Mouse (Mus musculus) induced T-regulatory cell, adult 2 months (primary cell): Measurements from ENCODE around the gene Cdh23.

Experiments used
- DNase-seq: peaks from one replicate; pipeline ENCODE4 v3.0.0-alpha.2; 2012; ENCODE audit warnings: low read depth

Gene Cdh23

GRCm38 (mm10) chr10:60708837-60709236, 12.5 kb upstream of the Cdh23 start:
- DNase-seq = no peak

GRCm38 (mm10) chr10:60706268-60706667, 10.0 kb upstream of the Cdh23 start:
- DNase-seq = no peak

- DNase-seq = no peak
Measured at GRCm38 (mm10) chr10:60705134-60705533, 8.8 kb upstream of the Cdh23 start.

- DNase-seq = no peak
Measured at GRCm38 (mm10) chr10:60697775-60698174, 1.5 kb upstream of the Cdh23 start.

- peak; percentile 66 for DNase-seq
Measured at GRCm38 (mm10) chr10:60696975-60697374, 685 bp upstream of the Cdh23 start.

GRCm38 (mm10) chr10:60691671-60692390, 4.5 kb downstream of the Cdh23 start:
- DNase-seq = no peak

GRCm38 (mm10) chr10:60690960-60691359, 5.3 kb downstream of the Cdh23 start:
- DNase-seq = no peak

- DNase-seq = no peak
Measured at GRCm38 (mm10) chr10:60689396-60689795, 6.9 kb downstream of the Cdh23 start.

- DNase-seq = no peak
Measured at GRCm38 (mm10) chr10:60687011-60687776, 9.1 kb downstream of the Cdh23 start.

- no peak for DNase-seq
Measured at GRCm38 (mm10) chr10:60686641-60686975, 9.7 kb downstream of the Cdh23 start.

GRCm38 (mm10) chr10:60685764-60686640, 10.3 kb downstream of the Cdh23 start:
- no peak for DNase-seq

- DNase-seq = no peak
Measured at GRCm38 (mm10) chr10:60678926-60679325, 17.4 kb downstream of the Cdh23 start.

GRCm38 (mm10) chr10:60677319-60677718, 19.0 kb downstream of the Cdh23 start:
- DNase-seq = no peak

- DNase-seq = no peak
Measured at GRCm38 (mm10) chr10:60670166-60670565, 26.1 kb downstream of the Cdh23 start.

- DNase-seq = no peak
Measured at GRCm38 (mm10) chr10:60668591-60668990, 27.7 kb downstream of the Cdh23 start.

GRCm38 (mm10) chr10:60660986-60661385, 35.3 kb downstream of the Cdh23 start:
- no peak for DNase-seq

- no peak for DNase-seq
Measured at GRCm38 (mm10) chr10:60659450-60660020, 36.8 kb downstream of the Cdh23 start.

GRCm38 (mm10) chr10:60658176-60658575, 38.1 kb downstream of the Cdh23 start:
- no peak for DNase-seq

GRCm38 (mm10) chr10:60653675-60654074, 42.6 kb downstream of the Cdh23 start:
- DNase-seq = no peak

- no peak for DNase-seq
Measured at GRCm38 (mm10) chr10:60653106-60653505, 43.2 kb downstream of the Cdh23 start.

GRCm38 (mm10) chr10:60644079-60644641, 52.1 kb downstream of the Cdh23 start:
- DNase-seq = no peak

- no peak for DNase-seq
Measured at GRCm38 (mm10) chr10:60639291-60639690, 57.0 kb downstream of the Cdh23 start.
